In genomic region chr2:36067132-36067531, GRCm38 (mm10) we compare ENCODE assay signal across 29 mouse cellular contexts. TPM values are rescaled to one million over a fixed set of nuclear protein-coding genes. Genes with fewer than 3 reads are reported as not detected.
A peak's percentile ranks its signal among the peaks of the same experiment; 100 is the strongest.
DNase-seq lines count a peak whose midpoint lies in the region; ATAC-seq lines count a peak whose summit lies in the region.
"Had no signal": no experiment of that assay in that cellular context is flagged by ENCODE, and none has a peak within 500 bp of the region (broad histone marks: within the 10 kb centered on the region; RNA-seq: fewer than 3 reads in every experiment).

No protein-coding gene starts in this region.

- no peak overlapping the region for H3K4me3 ChIP-seq in forebrain, embryonic 14.5 days (ENCODE audit: low read depth, low read length)
- no peak overlapping the region for H3K4me3 ChIP-seq in forebrain, embryonic 12.5 days (replicated peaks)
- no peak overlapping the region for H3K4me3 ChIP-seq in midbrain, embryonic 14.5 days (replicated peaks; ENCODE audit: low read depth, low read length)
- H3K4me3 ChIP-seq in midbrain, embryonic 13.5 days (replicated peaks), result no peak overlapping the region
- H3K4me3 ChIP-seq in forebrain, embryonic 16.5 days (replicated peaks; ENCODE audit: low read length), result no peak overlapping the region
- H3K4me3 ChIP-seq: embryonic facial prominence, embryonic 15.5 days; heart, adult 2 months; heart, embryonic 10.5 days; heart, embryonic 13.5 days; intestine, embryonic 15.5 days had no signal

- no peaks in the 10 kb centered on the region for H3K9me3 ChIP-seq in forebrain, embryonic 14.5 days (replicated peaks; ENCODE audit: control insufficient read depth, low read length)
- H3K9me3 ChIP-seq in forebrain, embryonic 12.5 days, result no peaks in the 10 kb centered on the region
- no peaks in the 10 kb centered on the region for H3K9me3 ChIP-seq in midbrain, embryonic 14.5 days (ENCODE audit: control insufficient read depth, low read length)
- H3K9me3 ChIP-seq in midbrain, embryonic 13.5 days, result no peaks in the 10 kb centered on the region
- H3K9me3 ChIP-seq in forebrain, embryonic 16.5 days (ENCODE audit: control insufficient read depth, low read length), result no peaks in the 10 kb centered on the region
- H3K9me3 ChIP-seq: embryonic facial prominence, embryonic 15.5 days; heart, embryonic 10.5 days; heart, embryonic 13.5 days; intestine, embryonic 15.5 days had no signal

- peak; percentile 37; the same call in 1 of the 2 replicates for ATAC-seq in forebrain, embryonic 14.5 days
- ATAC-seq in forebrain, embryonic 12.5 days (ENCODE audit: low FRiP score), result no peak
- no peak for ATAC-seq in midbrain, embryonic 14.5 days (ENCODE audit: low FRiP score, low TSS enrichment)
- no peak for ATAC-seq in midbrain, embryonic 13.5 days
- peak; percentile 36; the same call in 1 of the 2 replicates for ATAC-seq in forebrain, embryonic 16.5 days
- ATAC-seq: CD4-positive, CD25-positive, alpha-beta regulatory T cell, adult 4 months; intestine, embryonic 15.5 days had no signal

- no peak overlapping the region for H3K4me2 ChIP-seq in forebrain, embryonic 14.5 days (ENCODE audit: low read length)
- no peak overlapping the region for H3K4me2 ChIP-seq in forebrain, embryonic 12.5 days
- H3K4me2 ChIP-seq in midbrain, embryonic 14.5 days (ENCODE audit: low read length), result no peak overlapping the region
- H3K4me2 ChIP-seq in midbrain, embryonic 13.5 days (replicated peaks), result no peak overlapping the region
- no peak overlapping the region for H3K4me2 ChIP-seq in forebrain, embryonic 16.5 days (ENCODE audit: low read length)
- H3K4me2 ChIP-seq: embryonic facial prominence, embryonic 15.5 days; heart, embryonic 13.5 days; hindbrain, embryonic 14.5 days; intestine, embryonic 15.5 days had no signal

- H3K4me1 ChIP-seq in forebrain, embryonic 14.5 days (ENCODE audit: control insufficient read depth, insufficient read depth, low read length), result no peaks in the 10 kb centered on the region
- no peaks in the 10 kb centered on the region for H3K4me1 ChIP-seq in forebrain, embryonic 12.5 days
- H3K4me1 ChIP-seq in midbrain, embryonic 14.5 days (ENCODE audit: control insufficient read depth, insufficient read depth, low read length), result no peaks in the 10 kb centered on the region
- H3K4me1 ChIP-seq in midbrain, embryonic 13.5 days (replicated peaks), result 0 out of 2 replicates have a peak, but pooled peaks cover 6% of the 10 kb centered on the region
- H3K4me1 ChIP-seq in forebrain, embryonic 16.5 days (replicated peaks; ENCODE audit: control insufficient read depth, insufficient read depth, low read length), result no peaks in the 10 kb centered on the region; the same call in 1 of the 2 replicates
- H3K4me1 ChIP-seq: embryonic facial prominence, embryonic 15.5 days; heart, embryonic 10.5 days; heart, embryonic 13.5 days; intestine, embryonic 15.5 days had no signal

- WGBS in forebrain, embryonic 14.5 days, result 42% methylated on average over 9 of the region's 9 CpGs
- 43% methylated on average over 9 of the region's 9 CpGs for WGBS in forebrain, embryonic 12.5 days
- 20% methylated on average over 9 of the region's 9 CpGs for WGBS in midbrain, embryonic 14.5 days
- 32% methylated on average over 9 of the region's 9 CpGs for WGBS in midbrain, embryonic 13.5 days
- WGBS in forebrain, embryonic 16.5 days, result 30% methylated on average over 9 of the region's 9 CpGs

- no peaks in the 10 kb centered on the region for H3K36me3 ChIP-seq in forebrain, embryonic 14.5 days (ENCODE audit: control insufficient read depth, insufficient read depth, low read length)
- H3K36me3 ChIP-seq in forebrain, embryonic 12.5 days (replicated peaks), result no peaks in the 10 kb centered on the region
- H3K36me3 ChIP-seq in midbrain, embryonic 14.5 days (ENCODE audit: control insufficient read depth, insufficient read depth, low read length), result no peaks in the 10 kb centered on the region
- H3K36me3 ChIP-seq in midbrain, embryonic 13.5 days, result no peaks in the 10 kb centered on the region
- H3K36me3 ChIP-seq in forebrain, embryonic 16.5 days (ENCODE audit: control insufficient read depth, insufficient read depth), result no peaks in the 10 kb centered on the region
- H3K36me3 ChIP-seq: embryonic facial prominence, embryonic 15.5 days; heart, embryonic 10.5 days; heart, embryonic 13.5 days; intestine, embryonic 15.5 days had no signal

- H3K27ac ChIP-seq in forebrain, embryonic 14.5 days (ENCODE audit: low read depth, low read length), result no peak overlapping the region
- H3K27ac ChIP-seq in forebrain, embryonic 12.5 days, result no peak overlapping the region
- H3K27ac ChIP-seq in midbrain, embryonic 14.5 days (replicated peaks; ENCODE audit: low read depth, low read length), result no peak overlapping the region
- no peak overlapping the region for H3K27ac ChIP-seq in midbrain, embryonic 13.5 days
- H3K27ac ChIP-seq in forebrain, embryonic 16.5 days (ENCODE audit: low read length), result peak overlapping the region; percentile 60
- H3K27ac ChIP-seq: embryonic facial prominence, embryonic 15.5 days; heart, adult 2 months; heart, embryonic 10.5 days; heart, embryonic 13.5 days; hindbrain, embryonic 14.5 days; intestine, embryonic 15.5 days had no signal

- no peaks in the 10 kb centered on the region for H3K27me3 ChIP-seq in forebrain, embryonic 14.5 days (replicated peaks; ENCODE audit: control insufficient read depth, insufficient read depth, low read length)
- 0 out of 2 replicates have a peak, but pooled peaks cover 4% of the 10 kb centered on the region for H3K27me3 ChIP-seq in forebrain, embryonic 12.5 days
- H3K27me3 ChIP-seq in midbrain, embryonic 14.5 days (ENCODE audit: control insufficient read depth, insufficient read depth, low read length), result no peaks in the 10 kb centered on the region
- no peaks in the 10 kb centered on the region for H3K27me3 ChIP-seq in midbrain, embryonic 13.5 days
- H3K27me3 ChIP-seq in forebrain, embryonic 16.5 days (replicated peaks; ENCODE audit: control insufficient read depth, insufficient read depth, low read length), result no peaks in the 10 kb centered on the region
- H3K27me3 ChIP-seq: embryonic facial prominence, embryonic 15.5 days; intestine, embryonic 15.5 days had no signal

- H3K9ac ChIP-seq in forebrain, embryonic 14.5 days (ENCODE audit: low read length), result no peak overlapping the region
- H3K9ac ChIP-seq in forebrain, embryonic 12.5 days, result no peak overlapping the region
- H3K9ac ChIP-seq in midbrain, embryonic 14.5 days (replicated peaks; ENCODE audit: low read length), result no peak overlapping the region
- H3K9ac ChIP-seq in midbrain, embryonic 13.5 days (replicated peaks), result no peak overlapping the region
- no peak overlapping the region for H3K9ac ChIP-seq in forebrain, embryonic 16.5 days (replicated peaks; ENCODE audit: low read depth, low read length)
- H3K9ac ChIP-seq: embryonic facial prominence, embryonic 15.5 days; heart, embryonic 13.5 days; hindbrain, embryonic 14.5 days; intestine, embryonic 15.5 days had no signal

- peak; percentile 51 for DNase-seq in forebrain, embryonic 14.5 days (ENCODE audit: low spot score)
- peak; percentile 37 for DNase-seq in midbrain, embryonic 14.5 days
- DNase-seq in left cerebral cortex, adult 8-10 months (ENCODE audit: low spot score in 2 of 2), result no peak
- DNase-seq: adrenal gland, adult 2 months; adrenal gland, postnatal 14 days; cerebellum, adult 11-12 months; cerebellum, adult 8-10 months; cerebellum, postnatal 10 days; cerebellum, postnatal 36 days; embryo, embryonic 11 days; gastrocnemius, postnatal 10 days; gastrocnemius, postnatal 36 days; heart, adult 2 months; heart, postnatal 14 days; heart, postnatal 4 days; kidney, adult 11 months had no signal

RNA-seq across cellular contexts. Expression of gene Morn5, which starts 17.9 kb away (rescaled TPM):
- 2.6 and 3.4 TPM in 2 replicates for polyA plus RNA-seq in forebrain, embryonic 14.5 days (2014; fragmentation: Nextera tagmentation; extraction: Ambion mirVana)
- polyA plus RNA-seq in forebrain, embryonic 12.5 days (2016; fragmentation: Nextera tagmentation; extraction: Ambion mirVana), result 0.69 and 1.3 TPM in 2 replicates
- 0.54 and 1.5 TPM in 2 replicates for polyA plus RNA-seq in midbrain, embryonic 14.5 days (2014; fragmentation: Nextera tagmentation; extraction: Ambion mirVana)
- polyA plus RNA-seq in midbrain, embryonic 13.5 days (2015; fragmentation: Nextera tagmentation; extraction: Ambion mirVana), result 1.1 and 1.2 TPM in 2 replicates
- 1.5 and 2.2 TPM in 2 replicates for polyA plus RNA-seq in forebrain, embryonic 16.5 days (2015; fragmentation: Nextera tagmentation; extraction: Ambion mirVana)
- total RNA-seq in left cerebral cortex, adult 8-10 months (2022), result 1 to 10 TPM; 1.5 to 2.6 (median 2.1) TPM
- total RNA-seq: adrenal gland, adult 2 months; adrenal gland, postnatal 14 days; adrenal gland, postnatal 4 days; gastrocnemius, adult 18-20 months; gastrocnemius, postnatal 10 days; gastrocnemius, postnatal 36 days; granulocyte monocyte progenitor cell, adult 5-6 weeks; heart, adult 2 months; heart, postnatal 14 days; heart, postnatal 4 days had no signal
- polyA plus RNA-seq: adrenal gland, adult 2 months; CD4-positive, CD25-positive, alpha-beta regulatory T cell, adult 4 months; embryonic facial prominence, embryonic 11.5 days; heart, embryonic 10.5 days; heart, embryonic 13.5 days had no signal

RNA-seq across cellular contexts. Expression of gene Ndufa8, which starts 17.9 kb away (rescaled TPM):
- 283 and 287 TPM in 2 replicates for polyA plus RNA-seq in forebrain, embryonic 14.5 days (2014; fragmentation: Nextera tagmentation; extraction: Ambion mirVana)
- 161 and 169 TPM in 2 replicates for polyA plus RNA-seq in forebrain, embryonic 12.5 days (2016; fragmentation: Nextera tagmentation; extraction: Ambion mirVana)
- polyA plus RNA-seq in midbrain, embryonic 14.5 days (2014; fragmentation: Nextera tagmentation; extraction: Ambion mirVana), result 263 and 316 TPM in 2 replicates
- 238 and 239 TPM in 2 replicates for polyA plus RNA-seq in midbrain, embryonic 13.5 days (2015; fragmentation: Nextera tagmentation; extraction: Ambion mirVana)
- polyA plus RNA-seq in forebrain, embryonic 16.5 days (2015; fragmentation: Nextera tagmentation; extraction: Ambion mirVana), result 240 and 273 TPM in 2 replicates
- total RNA-seq in left cerebral cortex, adult 8-10 months (2022), result 100 to 1,000 TPM; 173 to 188 (median 186) TPM

RNA-seq across cellular contexts. Expression of gene Lhx6, which starts 38.1 kb away (rescaled TPM):
- polyA plus RNA-seq in forebrain, embryonic 14.5 days (2014; fragmentation: Nextera tagmentation; extraction: Ambion mirVana), result 14.7 and 27.3 TPM in 2 replicates
- 21.9 and 34.2 TPM in 2 replicates for polyA plus RNA-seq in forebrain, embryonic 12.5 days (2016; fragmentation: Nextera tagmentation; extraction: Ambion mirVana)
- polyA plus RNA-seq in midbrain, embryonic 14.5 days (2014; fragmentation: Nextera tagmentation; extraction: Ambion mirVana), result 0.46 TPM in 1 of 2 replicates, not detected in the other
- 3.0 and 3.6 TPM in 2 replicates for polyA plus RNA-seq in midbrain, embryonic 13.5 days (2015; fragmentation: Nextera tagmentation; extraction: Ambion mirVana)
- 37.0 and 48.1 TPM in 2 replicates for polyA plus RNA-seq in forebrain, embryonic 16.5 days (2015; fragmentation: Nextera tagmentation; extraction: Ambion mirVana)
- total RNA-seq in left cerebral cortex, adult 8-10 months (2022), result 10 to 100 TPM; 15.4 to 20.3 (median 19.0) TPM
- total RNA-seq: granulocyte monocyte progenitor cell, adult 5-6 weeks had no signal
- polyA plus RNA-seq: CD4-positive, CD25-positive, alpha-beta regulatory T cell, adult 4 months had no signal

Comparison
In these comparisons a context has a peak if more than half of its experiments do, and no peak if none do; other contexts are left out.
1. ATAC-seq: peak in forebrain, embryonic 14.5 days (single experiment) and forebrain, embryonic 16.5 days (single experiment); none in forebrain, embryonic 12.5 days (single experiment), midbrain, embryonic 14.5 days (single experiment) and midbrain, embryonic 13.5 days (single experiment).
2. DNase-seq: peak in forebrain, embryonic 14.5 days (single experiment) and midbrain, embryonic 14.5 days (single experiment); none in left cerebral cortex, adult 8-10 months (0 of 2).